Mouse (Mus musculus) C2C12 (cell line): ENCODE measurements around the gene Cbs.

Source experiments
- CTCF ChIP-seq: IDR thresholded peaks from one replicate; pipeline ENCODE4 v1.5.1; 2011; ENCODE audit not compliant: control insufficient read depth, insufficient read depth, insufficient read length
- FOSL1 ChIP-seq: IDR thresholded peaks from one replicate; pipeline ENCODE4 v1.8.0; 2011; ENCODE audit warnings: mild to moderate bottlenecking, low read length; ENCODE audit not compliant: poor library complexity, insufficient read depth, severe bottlenecking

DNA sequence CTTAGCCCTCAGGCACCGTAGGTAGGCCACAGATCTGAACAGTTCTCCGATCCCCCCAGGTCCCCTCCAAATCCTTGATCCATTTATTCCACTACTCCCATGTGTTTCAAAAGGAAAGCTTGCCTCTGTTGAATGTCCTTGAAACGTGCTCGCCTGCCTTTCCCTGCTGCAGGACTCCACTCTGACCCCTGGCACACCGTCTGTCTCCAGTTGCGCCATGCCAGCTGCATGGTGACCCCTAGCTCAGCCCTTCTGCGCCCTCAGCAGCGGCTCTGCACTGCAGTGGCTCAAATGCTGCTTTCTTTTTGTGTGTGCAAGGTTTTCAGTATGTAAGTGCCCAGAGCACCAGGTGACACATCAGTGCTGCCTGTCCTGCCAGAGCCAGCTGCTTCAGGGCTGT lies 38.4 kb downstream of the Cbs start:
- no peak for TF ChIP-seq CTCF
- no peak for TF ChIP-seq FOSL1
